Mouse (Mus musculus) layer of hippocampus, adult 8-10 months (tissue): Measurements from ENCODE around the gene Myo3b. TPM values are rescaled to one million over a fixed set of nuclear protein-coding genes. Genes with fewer than 3 reads are reported as not detected.
A peak's percentile ranks its signal among the peaks of the same experiment; 100 is the strongest.

Source experiments
- DNase-seq, 2 experiments: peaks; one replicate each; pipeline ENCODE4 v3.0.0; 2022; ENCODE audit warnings: low spot score in 2 of 2
- total RNA-seq, 4 experiments: library from RNA; stranded (reverse); gene quantifications; 2 replicates each; pipeline ENCODE4 v1.2.4; 2022

The Myo3b gene
- total RNA-seq, 4 experiments from 2014 or later, result 0.53 to 0.86 (median 0.73) TPM

DNA sequence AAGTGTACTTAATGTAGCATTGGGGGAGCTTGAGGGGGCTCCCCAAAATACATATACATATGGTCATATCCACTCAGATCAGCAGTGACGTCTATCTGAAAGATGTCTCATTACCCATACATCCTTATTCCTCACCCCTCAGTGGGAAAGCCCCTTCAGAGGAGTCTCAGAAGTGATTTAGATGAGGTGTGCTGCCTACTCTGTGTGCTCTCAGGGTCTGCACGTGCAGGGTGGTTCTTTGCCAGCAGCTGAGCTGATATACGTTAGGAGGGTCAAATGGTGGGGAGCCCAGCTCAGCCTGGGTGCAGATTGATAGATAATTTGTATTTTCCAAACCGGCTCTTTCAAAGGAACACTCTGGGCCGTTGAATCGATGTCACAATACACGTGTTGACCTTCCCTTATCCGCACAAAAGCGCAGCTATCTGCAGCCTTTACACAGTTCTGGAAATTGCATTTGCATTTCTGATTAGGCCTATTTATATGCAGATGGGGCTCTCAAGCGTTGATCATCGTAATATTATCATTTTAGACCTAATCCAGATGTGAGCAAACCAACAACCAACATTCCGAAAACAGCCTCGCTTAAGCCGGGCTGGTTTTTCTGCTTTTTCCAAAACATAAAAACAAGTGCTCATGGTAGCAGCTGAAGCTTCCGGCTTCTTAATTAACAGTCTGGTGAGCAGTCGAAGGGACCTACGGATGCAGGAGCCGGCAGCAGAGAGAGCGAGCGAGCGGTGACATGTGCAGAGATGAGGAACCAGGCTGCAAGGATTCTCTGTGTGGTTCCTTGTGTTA, 88.6 kb downstream of the Myo3b start:
- DNase-seq, result no peak

- no peak for DNase-seq
Measured at GRCm38 (mm10) chr2:70128590-70128989, 89.7 kb downstream of the Myo3b start.

DNA sequence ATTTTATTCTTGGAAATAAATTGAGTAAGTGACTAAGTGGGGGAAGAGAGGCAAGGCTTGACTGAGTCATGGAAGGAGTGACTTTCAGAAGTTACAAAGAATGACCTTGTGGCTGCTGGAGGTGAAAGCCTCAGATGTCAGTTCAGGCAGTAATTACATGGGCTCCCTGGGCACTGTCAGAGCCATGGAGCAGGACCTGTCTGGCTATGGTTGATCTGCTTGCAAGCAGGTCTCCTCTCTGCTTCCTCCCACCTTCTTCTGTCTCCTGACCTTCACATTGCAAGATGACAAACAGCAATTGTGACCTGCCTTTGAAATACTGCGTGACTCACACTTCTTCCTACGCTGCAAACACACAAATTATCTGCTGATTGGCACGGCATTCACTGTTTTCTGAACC, 90.6 kb downstream of the Myo3b start:
- no peak for DNase-seq

- no peak for DNase-seq
Measured at GRCm38 (mm10) chr2:70133281-70133680, 94.4 kb downstream of the Myo3b start.

GRCm38 (mm10) chr2:70137226-70137998, 98.5 kb downstream of the Myo3b start:
- no peak for DNase-seq

- no peak for DNase-seq
Measured at GRCm38 (mm10) chr2:70143543-70144188, 104.7 kb downstream of the Myo3b start.

GRCm38 (mm10) chr2:70146993-70147581, 108.2 kb downstream of the Myo3b start:
- DNase-seq, result no peak

DNA sequence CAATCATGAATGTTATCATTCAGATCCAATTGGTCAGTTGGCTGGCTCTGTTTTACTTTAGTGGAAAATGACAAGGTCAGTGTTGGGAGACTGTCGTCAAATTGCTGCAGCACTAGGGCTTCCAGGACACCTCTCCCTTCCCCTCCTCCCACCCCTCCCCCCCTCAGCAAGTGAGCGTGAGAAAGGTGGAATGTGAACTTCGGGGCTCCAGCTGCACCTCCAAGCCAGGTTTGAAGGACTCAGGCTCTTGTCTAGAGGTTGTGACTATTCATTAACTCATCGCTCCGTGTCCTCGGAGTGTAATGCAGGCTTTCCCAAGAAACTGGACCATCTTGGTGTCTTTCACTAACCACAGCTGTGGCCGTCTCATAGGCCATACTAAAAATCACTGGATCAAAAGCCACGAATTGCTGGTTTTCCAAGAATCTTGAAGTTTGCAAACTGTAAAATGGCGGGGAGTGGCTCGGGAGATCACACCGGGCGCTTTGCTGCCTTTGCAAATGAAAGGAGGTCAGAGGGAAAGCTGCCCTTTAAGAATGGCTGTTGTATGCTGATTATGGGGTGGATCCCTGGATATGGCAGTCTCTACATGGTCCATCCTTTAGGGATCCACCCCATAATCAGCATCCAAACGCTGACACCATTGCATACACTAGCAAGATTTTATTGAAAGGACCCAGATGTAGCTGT, 110.0 kb downstream of the Myo3b start:
- DNase-seq, result no peak

DNA sequence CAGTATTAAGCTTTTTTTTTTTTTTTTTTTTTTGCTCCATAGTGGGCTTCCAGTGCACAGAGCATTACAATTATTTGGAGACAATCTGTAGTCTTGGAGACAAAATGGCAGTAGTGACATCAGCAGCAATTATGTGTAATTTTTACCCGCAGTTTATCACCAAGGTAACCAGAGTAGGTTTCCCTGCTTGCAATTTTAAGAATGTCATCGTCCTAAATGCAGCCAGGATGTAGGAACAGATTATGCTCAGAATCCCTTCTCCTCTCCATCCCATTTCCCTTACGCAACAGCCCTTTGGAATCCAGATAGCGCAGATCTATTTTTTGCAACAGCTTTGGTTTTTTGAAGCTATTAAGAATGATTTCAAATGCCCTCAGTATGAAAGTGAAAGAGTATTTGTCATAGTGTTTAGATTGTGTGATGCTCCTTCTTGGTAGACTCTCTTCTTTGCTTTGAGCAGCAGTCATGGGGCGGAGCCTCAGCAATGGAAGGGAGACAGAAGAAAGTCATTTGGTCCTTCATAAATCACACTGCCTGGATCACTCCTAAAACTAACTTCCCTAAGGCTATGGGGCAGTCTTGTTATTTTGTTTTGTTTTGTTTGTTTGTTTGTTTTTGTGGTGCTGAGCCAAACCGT, 111.6 kb downstream of the Myo3b start:
- peak; percentile 37 to 54 for DNase-seq

GRCm38 (mm10) chr2:70151930-70152329, 113.0 kb downstream of the Myo3b start:
- no peak for DNase-seq

- DNase-seq, result no peak
Measured at GRCm38 (mm10) chr2:70155226-70155836, 116.4 kb downstream of the Myo3b start.

GRCm38 (mm10) chr2:70159543-70159942, 120.6 kb downstream of the Myo3b start:
- DNase-seq, result peak in 1 of 2 experiments; percentile 39

DNA sequence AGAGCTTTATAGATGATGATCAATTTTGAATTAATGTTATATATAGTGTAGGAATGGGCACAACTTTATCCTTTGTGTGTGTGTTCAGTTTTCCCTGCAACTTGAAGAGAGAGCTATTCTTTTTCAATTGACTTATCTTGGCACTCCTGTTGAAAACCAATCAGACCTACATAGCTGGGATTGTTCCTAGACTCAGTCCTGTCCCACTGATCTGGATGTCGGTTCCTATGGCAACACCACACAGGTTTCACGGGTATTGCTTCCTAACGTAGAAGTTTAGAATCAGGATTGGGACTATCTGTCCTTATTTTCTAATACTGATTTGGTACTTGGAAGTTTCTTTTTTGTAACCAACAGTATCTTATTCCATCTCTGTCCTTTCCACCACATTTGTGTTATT, 127.3 kb downstream of the Myo3b start:
- DNase-seq, result no peak

- DNase-seq, result peak; percentile 51 to 56
Measured at GRCm38 (mm10) chr2:70167944-70168935, 129.3 kb downstream of the Myo3b start.

DNA sequence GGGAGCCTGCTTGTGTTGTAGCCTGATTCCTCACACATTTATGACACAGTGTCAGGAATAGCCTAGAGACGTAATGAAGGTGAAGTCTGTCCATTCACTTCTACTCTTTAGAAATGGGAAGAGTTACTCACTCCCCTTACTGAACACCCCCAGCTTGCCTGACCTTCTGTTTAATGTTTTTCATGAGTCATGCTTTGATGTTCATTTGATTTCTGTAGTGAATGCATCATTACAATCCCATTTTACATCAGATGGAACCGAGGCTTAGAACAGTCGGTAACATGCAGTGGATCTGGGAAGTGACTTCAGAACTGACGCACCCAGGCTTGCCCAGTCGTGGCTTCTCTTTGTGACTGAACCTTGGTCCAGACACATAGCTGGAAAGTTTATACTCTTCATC, 131.5 kb downstream of the Myo3b start:
- no peak for DNase-seq

DNA sequence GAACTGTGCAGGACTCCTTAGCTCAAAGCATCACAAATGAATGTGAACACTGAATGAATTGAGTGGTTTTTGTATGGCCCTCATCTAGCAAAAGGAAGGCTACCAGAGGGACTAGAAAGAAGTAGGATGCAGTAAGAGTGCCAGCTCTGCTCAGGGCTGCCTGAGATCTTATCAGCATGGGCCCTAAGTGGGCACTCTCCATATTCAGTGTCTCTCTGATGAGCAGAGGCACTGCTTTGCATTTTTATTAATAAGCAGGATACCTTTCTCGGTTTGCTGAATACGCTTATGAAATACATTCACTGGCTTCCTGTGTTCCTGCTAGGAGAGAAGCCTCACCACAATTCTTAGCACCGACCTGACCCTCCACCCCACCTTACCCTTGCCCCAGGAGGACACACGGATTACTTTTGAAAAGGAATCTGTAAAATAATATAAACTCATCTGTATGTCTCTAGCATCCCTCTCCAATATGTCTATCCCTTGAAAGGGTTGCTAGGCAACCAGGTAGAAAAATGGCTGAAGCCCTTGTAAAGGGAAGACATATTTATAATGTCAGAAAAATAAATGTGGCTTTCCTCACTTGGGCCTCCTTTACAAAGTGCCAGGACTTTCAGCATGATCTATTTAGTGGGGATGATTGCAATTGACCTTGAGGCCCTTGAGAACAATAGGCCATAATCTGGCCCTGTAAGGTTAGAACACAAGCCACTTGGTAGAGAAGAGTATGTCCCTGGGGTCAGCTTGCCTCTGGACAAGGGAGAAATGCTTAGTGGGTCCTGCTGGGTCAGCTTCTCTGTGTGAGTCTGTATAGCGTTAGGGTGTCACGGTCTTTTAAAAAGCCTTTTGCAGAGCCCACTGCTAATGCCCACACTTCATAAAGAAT, 138.1 kb downstream of the Myo3b start:
- DNase-seq, result no peak

DNA sequence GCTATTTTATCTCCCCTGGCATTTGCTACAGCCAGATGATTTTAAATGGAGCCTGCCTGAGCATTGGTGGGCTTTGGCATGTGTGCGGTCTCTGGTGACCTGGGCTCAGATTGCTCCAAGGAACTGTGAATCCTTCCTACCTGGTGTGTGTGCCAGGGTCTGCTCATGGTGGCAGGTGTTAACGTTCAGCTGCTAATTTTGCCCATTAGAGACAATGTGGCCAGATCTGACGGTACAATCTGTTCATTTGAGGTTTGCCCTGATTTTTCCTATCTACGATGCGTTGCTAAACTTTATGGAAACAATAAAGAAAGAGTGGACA, 138.7 kb downstream of the Myo3b start:
- DNase-seq, result no peak

GRCm38 (mm10) chr2:70178241-70178640, 139.3 kb downstream of the Myo3b start:
- no peak for DNase-seq
